Comparison of ENCODE assay signal across 9 mouse cellular contexts in genomic region chr7:75752442-75753191, GRCm38 (mm10).
DNase-seq lines count a peak whose midpoint lies in the region; TF ChIP-seq lines count a peak whose summit lies in the region.
"Had no signal": no experiment of that assay in that cellular context is flagged by ENCODE, and none has a peak within 500 bp of the region (broad histone marks: within the 10 kb centered on the region; RNA-seq: fewer than 3 reads in every experiment).

No protein-coding gene starts in this region.

- no peak overlapping the region for H3K4me3 ChIP-seq in liver, adult 2 months (ENCODE audit: insufficient read depth, low read depth, low read length)
- H3K4me3 ChIP-seq: forebrain, embryonic 15.5 days had no signal

- H3K4me1 ChIP-seq in liver, adult 2 months (ENCODE audit: control insufficient read depth, insufficient read depth, low read length) = peaks cover 3% of the 10 kb centered on the region

- TF ChIP-seq CTCF in liver, adult 2 months (IDR thresholded peaks at IDR 0.05; ENCODE audit: low read depth, low read length) = 0 out of 2 replicates have a peak, but pooled peaks have one; percentile 11

- peaks cover 37% of the 10 kb centered on the region for H3K36me3 ChIP-seq in liver, adult 2 months (ENCODE audit: control insufficient read depth, insufficient read depth, low read length)

- H3K9ac ChIP-seq in liver, adult 2 months (ENCODE audit: low read depth, low read length) = no peak overlapping the region
- H3K9ac ChIP-seq: forebrain, embryonic 15.5 days had no signal

- no peaks in the 10 kb centered on the region for H3K79me2 ChIP-seq in liver, adult 2 months (ENCODE audit: control insufficient read depth, insufficient read depth, low read length)

- no peak for TF ChIP-seq POLR2A in liver, adult 2 months (IDR thresholded peaks at IDR 0.05; ENCODE audit: extremely low read depth, insufficient read depth, low read length)

- H3K27me3 ChIP-seq in liver, adult 2 months (ENCODE audit: control insufficient read depth, insufficient read depth, low read length) = no peaks in the 10 kb centered on the region
- H3K27me3 ChIP-seq: forebrain, embryonic 15.5 days had no signal

- WGBS in liver, adult 2 months = 83% methylated on average over 22 of the region's 22 CpGs

- no peak overlapping the region for H3K27ac ChIP-seq in liver, adult 2 months (replicated peaks; ENCODE audit: insufficient read depth, low read depth, low read length)
- H3K27ac ChIP-seq: forebrain, embryonic 15.5 days had no signal

- no peak for DNase-seq in liver, adult 2 months (ENCODE audit: extremely low read depth, low read depth, low spot score)
- DNase-seq in liver = no peak
- peak; percentile 30 for DNase-seq in embryo, embryonic 9.5 days (ENCODE audit: extremely low spot score)
- peak; percentile 35 for DNase-seq in kidney, adult 9 months
- peak; percentile 22 for DNase-seq in neural tube, embryonic 10.5 days (ENCODE audit: extremely low spot score, low spot score)
- DNase-seq in frontal cortex, postnatal 25 days (ENCODE audit: low spot score in 2 of 2) = no peak
- DNase-seq in cerebellum, adult 11 months = no peak
- no peak for DNase-seq in urinary bladder, postnatal 14 days (ENCODE audit: low spot score)

Comparison
In these comparisons a context has a peak if more than half of its experiments do, and no peak if none do; other contexts are left out.
1. DNase-seq: peak in embryo, embryonic 9.5 days (single experiment), kidney, adult 9 months (single experiment) and neural tube, embryonic 10.5 days (single experiment); none in liver, adult 2 months (single experiment), liver (single experiment), frontal cortex, postnatal 25 days (0 of 2), cerebellum, adult 11 months (single experiment) and urinary bladder, postnatal 14 days (single experiment).